Mouse (Mus musculus) G1E (cell line): ENCODE data around the gene Il17rc.

ENCODE experiments used
- CTCF ChIP-seq: IDR thresholded peaks from 2 replicates; pipeline ENCODE4 v1.5.1; 2012; ENCODE audit warnings: low read depth, low read length, inconsistent platforms, mixed read lengths
- GATA1 ChIP-seq: IDR thresholded peaks from 2 replicates; pipeline ENCODE4 v1.6.1; 2012; ENCODE audit warnings: borderline replicate concordance, low read length, inconsistent platforms, mixed read lengths
- GATA2 ChIP-seq: IDR thresholded peaks from 2 replicates; pipeline ENCODE4 v1.6.1; 2012; ENCODE audit warnings: low read depth, low read length, inconsistent platforms, borderline replicate concordance
- POLR2AphosphoS5 ChIP-seq: IDR thresholded peaks from 2 replicates; pipeline ENCODE4 v1.6.1; 2012; ENCODE audit warnings: low read depth, low read length, inconsistent platforms; ENCODE audit not compliant: insufficient replicate concordance

DNA sequence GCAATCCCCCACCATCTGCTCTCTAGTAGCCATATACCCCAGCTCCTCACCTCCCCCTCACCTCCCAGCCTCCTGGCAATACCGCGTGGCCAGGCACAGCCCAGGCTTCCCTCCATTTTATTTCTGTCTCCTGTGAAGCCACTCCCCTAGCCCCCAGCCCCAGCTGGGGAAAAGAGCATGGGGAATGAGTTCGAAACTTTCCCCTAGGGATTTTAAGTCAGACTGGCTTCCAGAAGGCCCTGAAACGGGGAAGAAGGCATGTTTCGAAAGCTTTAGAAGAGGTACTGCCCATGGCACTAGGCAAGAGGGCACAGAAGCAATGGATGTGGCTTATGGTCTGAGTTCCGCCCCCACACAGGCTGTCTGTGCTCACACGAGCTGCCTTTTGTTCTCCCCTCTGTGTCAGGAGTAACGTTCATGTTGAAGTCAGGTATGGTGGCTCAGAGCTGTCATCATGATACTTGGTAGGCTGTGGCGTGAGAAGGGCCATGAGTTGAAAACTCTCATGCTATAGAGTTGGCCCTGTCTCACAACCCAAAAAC is 35.5 kb upstream of the Il17rc start, which contains the start of gene Cidec:
- no peak for TF ChIP-seq CTCF
- no peak for TF ChIP-seq GATA2
- no peak for TF ChIP-seq POLR2AphosphoS5
- TF ChIP-seq GATA1 = no peak
